Mouse (Mus musculus) brain, embryonic 14.5 days (tissue): ENCODE data around the gene Zfp868. TPM values are rescaled to one million over a fixed set of nuclear protein-coding genes. Genes with fewer than 3 reads are reported as not detected.
A peak's percentile ranks its signal among the peaks of the same experiment; 100 is the strongest.
"Not testable (repeated sequence)": the region's sequence is repeated elsewhere in the genome, so short reads cannot be mapped to it uniquely, and the experiment has no call there.

Experiments used
- DNase-seq: peaks from one replicate; pipeline ENCODE4 v3.0.0-alpha.2; 2011; ENCODE audit warnings: low read depth
- CTCF ChIP-seq: fragments of 200-500 bp; IDR thresholded peaks from 2 replicates; pipeline ENCODE4 v1.5.1; 2012; ENCODE audit warnings: inconsistent platforms, mild to moderate bottlenecking, moderate library complexity, borderline replicate concordance; ENCODE audit not compliant: insufficient read depth, insufficient read length; ENCODE audit errors: extremely low read depth
- POLR2A ChIP-seq: fragments of 200-500 bp; IDR thresholded peaks from 2 replicates; pipeline ENCODE4 v1.6.1; 2012; ENCODE audit warnings: mild to moderate bottlenecking, inconsistent platforms, borderline replicate concordance; ENCODE audit not compliant: poor library complexity, insufficient read depth, insufficient read length, severe bottlenecking; ENCODE audit errors: extremely low read depth
- polyA plus RNA-seq: library from polyadenylated mRNA; depleted of rRNA; stranded (reverse); fragments of >200 nt; gene quantifications from 2 replicates; pipeline ENCODE4 v1.2.3, GENCODE M21; 2012; rRNA removed

Gene Zfp868
- polyA plus RNA-seq = 21.5 and 23.7 TPM in 2 replicates

- peak; percentile 99 for DNase-seq
- peak; percentile 28; the same call in 1 of the 2 replicates for TF ChIP-seq CTCF
- TF ChIP-seq POLR2A = peak; percentile 75
These were observed at the start of gene Zfp868 for GRCm38 (mm10) chr8:69625095-69625789. TSS of gene Zfp868 (minus strand) at chr8:69625548.

- DNase-seq = not testable (repeated sequence)
These were observed 39.7 kb upstream of the Zfp868 start for GRCm38 (mm10) chr8:69665051-69665450.

- TF ChIP-seq CTCF (no peak), POLR2A (no peak)
- DNase-seq = no peak
These were observed 35.9 kb upstream of the Zfp868 start for GRCm38 (mm10) chr8:69661294-69661693.

- peak; percentile 98 for DNase-seq
- TF ChIP-seq POLR2A (peak; percentile 92), CTCF (no peak)
These were observed 29.1 kb upstream of the Zfp868 start, which contains the start of gene Zfp964 for GRCm38 (mm10) chr8:69654358-69654981. TSS of gene Zfp964 (plus strand) at chr8:69654479.

- no peak for TF ChIP-seq CTCF
- no peak for TF ChIP-seq POLR2A
These were observed 28.5 kb upstream of the Zfp868 start for GRCm38 (mm10) chr8:69653808-69654357.

DNA sequence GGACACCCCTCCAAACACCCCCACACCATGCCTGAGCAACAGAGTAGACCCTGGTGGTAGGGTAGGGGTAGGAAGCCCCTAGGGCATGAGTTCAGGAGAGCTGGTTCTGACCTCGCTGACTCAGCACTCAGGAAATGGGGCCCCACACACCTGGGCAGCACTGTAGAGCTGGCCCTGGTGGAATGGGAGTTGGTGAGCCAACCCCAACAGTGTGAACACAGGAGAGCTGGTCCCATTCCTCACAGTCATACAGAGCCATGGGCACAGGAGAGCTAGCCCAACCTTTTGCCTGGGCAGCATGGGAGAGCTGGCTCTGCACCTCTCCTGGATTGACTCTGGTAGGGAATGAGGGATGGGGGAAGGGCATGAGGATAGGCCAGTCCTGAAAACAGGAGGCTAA is 7.3 kb downstream of the Zfp868 start:
- TF ChIP-seq POLR2A = no peak
- TF ChIP-seq CTCF = no peak

More at GRCm38 (mm10) chr8:69653808-69654357, 28.5 kb upstream of the Zfp868 start:
- DNase-seq = no peak

DNA sequence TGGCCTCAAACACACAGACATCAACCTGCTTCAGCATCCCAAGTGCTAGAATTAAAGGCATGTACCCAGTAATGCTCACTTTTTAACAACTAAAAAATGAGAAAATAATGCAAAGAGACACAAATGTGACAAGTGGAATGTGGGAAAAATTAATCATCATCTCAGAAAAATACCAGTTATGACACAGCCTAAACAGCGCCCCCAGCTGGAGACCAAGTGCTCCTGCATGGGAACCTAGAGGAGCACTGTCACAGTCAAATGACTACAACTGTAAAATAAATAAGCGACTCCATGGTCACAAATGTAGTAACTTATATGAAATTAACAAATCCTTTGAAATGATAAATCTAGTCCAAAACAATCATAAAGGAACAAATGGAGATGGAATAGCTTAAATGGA is 10.7 kb downstream of the Zfp868 start:
- DNase-seq = no peak
- TF ChIP-seq POLR2A (no peak), CTCF (peak; percentile 38; the same call in 1 of the 2 replicates)

More for the DNA sequence above, 7.3 kb downstream of the Zfp868 start:
- no peak for DNase-seq

- not testable (repeated sequence) for DNase-seq
These were observed 27.8 kb downstream of the Zfp868 start for GRCm38 (mm10) chr8:69597598-69597997.

DNA sequence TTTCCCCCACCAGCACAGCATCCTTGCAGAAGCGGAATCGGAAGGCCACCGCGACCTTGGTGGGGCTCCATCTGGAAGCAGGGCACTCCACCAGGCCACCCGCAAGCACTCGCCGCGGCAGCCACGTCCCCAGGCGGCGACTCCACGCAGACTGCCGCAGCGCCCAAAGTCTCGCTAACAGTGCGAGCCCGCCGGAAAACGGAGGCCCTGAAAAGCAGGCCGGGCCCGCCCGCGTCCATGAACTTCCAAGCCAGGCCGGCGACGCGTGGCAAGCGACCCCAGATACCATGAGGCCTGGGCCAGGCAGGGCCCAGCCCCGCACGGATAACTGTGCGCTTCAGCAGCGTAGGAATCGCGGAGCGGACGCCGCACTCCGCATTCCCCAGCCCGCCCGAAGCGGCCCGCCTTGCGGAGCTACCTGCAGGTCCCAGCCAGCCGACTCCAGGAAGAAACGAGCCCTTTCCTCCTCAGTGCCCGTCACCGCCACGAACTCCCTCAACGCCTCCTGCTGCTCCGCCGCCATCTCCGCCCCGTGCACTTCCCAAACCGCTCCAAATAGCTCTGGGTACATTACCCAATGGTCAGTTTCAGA is 40.6 kb downstream of the Zfp868 start:
- no peak for TF ChIP-seq CTCF
- TF ChIP-seq POLR2A = no peak
- DNase-seq = peak; percentile 59

DNA sequence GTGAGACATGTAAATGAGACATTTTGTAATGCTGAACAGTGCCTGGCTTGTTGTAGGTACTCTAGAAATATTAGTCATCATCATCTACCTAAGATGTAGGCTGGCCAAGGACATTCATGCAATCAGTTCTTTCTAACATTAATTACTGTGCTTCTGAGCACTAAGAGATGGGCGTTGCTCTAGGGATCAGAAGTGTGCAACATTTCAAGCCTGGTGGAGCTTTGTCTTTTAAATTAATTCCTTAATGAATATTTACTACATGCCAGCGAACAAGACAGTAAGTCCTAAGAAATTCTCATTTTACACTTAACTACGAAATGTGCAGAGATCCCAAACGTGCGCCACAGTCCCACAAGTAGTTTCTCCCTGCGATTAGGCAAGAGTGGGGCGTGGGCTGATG is 41.1 kb downstream of the Zfp868 start:
- not testable (repeated sequence) for DNase-seq

Other genes with a start within 250 kb of the Zfp868 start
- gene Gm9495, start 172.0 kb downstream of the Zfp868 start, polyA plus RNA-seq = 0.09 and 0.12 TPM in 2 replicates
- gene Gm7697, start 102.6 kb downstream of the Zfp868 start, polyA plus RNA-seq = 0.04 TPM in 2 replicates
- 2.3 and 2.9 TPM in 2 replicates for gene Zfp964, start 28.9 kb upstream of the Zfp868 start, polyA plus RNA-seq
- gene Zfp869, start 85.2 kb upstream of the Zfp868 start, polyA plus RNA-seq = 13.5 and 14.3 TPM in 2 replicates
- gene Zfp963, start 124.4 kb upstream of the Zfp868 start, polyA plus RNA-seq = 9.4 and 9.6 TPM in 2 replicates
- 1.4 and 1.6 TPM in 2 replicates for gene Gm20422, start 149.3 kb upstream of the Zfp868 start, polyA plus RNA-seq
- 85.0 and 112 TPM in 2 replicates for gene Atp13a1, start 165.6 kb upstream of the Zfp868 start, polyA plus RNA-seq
- gene Zfp866, start 165.6 kb upstream of the Zfp868 start, polyA plus RNA-seq = 31.2 and 44.6 TPM in 2 replicates
- gene Gmip, start 183.1 kb upstream of the Zfp868 start, polyA plus RNA-seq = 72.5 and 80.2 TPM in 2 replicates
- gene Lpar2, start 196.9 kb upstream of the Zfp868 start, polyA plus RNA-seq = 7.2 and 8.0 TPM in 2 replicates
- gene Pbx4, start 206.9 kb upstream of the Zfp868 start, polyA plus RNA-seq = 38.6 and 43.6 TPM in 2 replicates